Mouse (Mus musculus) cerebellum, adult 18-20 months (tissue): Measurements from ENCODE around the gene Nog.

Source experiments
- DNase-seq, 2 experiments: peaks; one replicate each; pipeline ENCODE4 v3.0.0; 2021

Gene Nog

DNA sequence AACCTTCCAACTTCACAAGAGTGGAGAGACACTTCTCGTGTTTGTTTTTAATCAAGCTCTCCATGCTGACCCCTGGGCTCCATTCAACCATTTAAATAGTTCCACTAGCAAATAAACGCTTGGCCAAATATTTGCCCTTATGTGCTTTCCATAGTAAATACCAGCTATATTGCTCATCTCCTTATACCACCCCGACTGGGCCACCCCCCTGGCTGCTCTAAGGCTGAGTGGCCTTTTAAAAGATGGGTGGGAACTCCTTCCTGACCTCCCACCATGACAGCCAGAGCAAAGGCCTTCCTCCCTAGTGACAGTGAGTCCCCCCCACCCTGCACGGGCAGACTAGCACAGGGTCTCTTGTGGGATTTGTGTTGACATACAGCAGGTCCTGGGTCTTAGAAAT lies 37.1 kb downstream of the Nog start:
- no peak for DNase-seq

DNA sequence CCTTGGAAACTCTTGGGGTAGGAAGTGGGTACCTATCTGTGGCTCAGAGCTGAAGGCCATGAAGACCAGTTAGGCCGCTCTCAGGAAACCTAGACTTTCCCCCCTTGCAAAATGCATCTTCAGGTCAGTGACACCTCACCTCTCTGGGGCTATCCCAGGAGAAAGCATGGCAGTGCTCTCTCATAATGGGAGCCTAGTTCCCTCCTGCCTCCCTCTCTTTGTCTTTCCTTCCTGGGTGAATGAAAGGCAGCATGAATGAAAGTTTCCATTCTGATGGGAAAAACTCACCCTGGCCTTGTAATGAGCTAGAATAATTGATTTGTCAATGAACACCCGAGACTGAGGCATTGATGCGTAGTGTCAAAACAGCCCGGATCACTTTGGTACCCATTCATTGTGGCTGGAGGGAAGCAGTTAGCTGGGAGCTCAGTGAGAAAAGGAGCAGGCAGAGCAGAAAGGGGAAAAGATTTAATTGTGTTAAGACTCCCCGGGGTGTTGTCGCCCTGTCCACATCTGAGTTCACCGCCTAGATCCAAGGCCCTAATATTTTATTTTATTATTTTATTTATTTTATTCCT lies 42.7 kb downstream of the Nog start:
- no peak for DNase-seq

- DNase-seq: no peak
These were observed 44.2 kb downstream of the Nog start for GRCm38 (mm10) chr11:89257893-89258292.

DNA sequence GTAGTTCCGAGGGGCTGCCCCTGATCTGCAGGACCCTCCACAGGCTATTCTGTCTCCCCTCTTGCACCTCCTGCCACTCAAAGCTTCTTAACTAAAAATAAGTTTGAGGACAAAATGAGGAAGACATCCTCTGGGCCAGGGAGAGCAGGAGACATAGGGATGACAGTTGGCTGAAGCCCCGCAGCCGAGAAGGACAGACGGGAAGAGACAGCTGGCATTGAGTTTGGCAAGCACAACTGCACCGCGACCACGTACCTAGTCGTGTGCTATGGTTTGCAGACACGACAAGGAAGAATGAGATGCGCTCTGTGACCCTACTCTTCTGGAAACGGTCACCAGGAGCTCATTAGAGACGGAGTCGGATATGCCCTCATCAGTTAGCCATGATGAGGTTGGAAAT lies 48.2 kb downstream of the Nog start:
- DNase-seq: no peak
